Mouse (Mus musculus) monocyte, adult 5-6 weeks (primary cell): ENCODE results near the gene Noc4l. TPM values are rescaled to one million over a fixed set of nuclear protein-coding genes. Genes with fewer than 3 reads are reported as not detected.

Source experiments
- ATAC-seq: fragments of 153-309, 156-312 bp; replicated peaks from 2 replicates; pipeline ENCODE4 v1.8.0; 2017; ENCODE audit warnings: mild to moderate bottlenecking; ENCODE audit not compliant: low TSS enrichment, insufficient number of reproducible peaks, severe bottlenecking, poor library complexity, low FRiP score
- total RNA-seq: library from RNA; stranded (forward); fragments of 200-1000, 200-491, 200-594 nt; gene quantifications from 3 replicates; pipeline ENCODE4 v1.2.3, GENCODE M21; 2017

Gene Noc4l
- total RNA-seq: 8.3 to 29.0 TPM (median 9.9 TPM) in 3 replicates

GRCm38 (mm10) chr5:110652719-110653648 is at the start of gene Noc4l, which contains the start of gene Ddx51:
TSS of gene Noc4l (minus strand) at chr5:110653417.
TSS of gene Ddx51 (plus strand) at chr5:110653451.
- ATAC-seq: peak; percentile 67

GRCm38 (mm10) chr5:110698617-110699016 is 45.4 kb upstream of the Noc4l start:
- ATAC-seq: no peak

- no peak for ATAC-seq
Observed at GRCm38 (mm10) chr5:110682041-110682440, 28.8 kb upstream of the Noc4l start.

- no peak for ATAC-seq
Observed at GRCm38 (mm10) chr5:110665486-110666121, 12.4 kb upstream of the Noc4l start.

GRCm38 (mm10) chr5:110664750-110665269 is 11.6 kb upstream of the Noc4l start:
- ATAC-seq: no peak

GRCm38 (mm10) chr5:110664041-110664440 is 10.8 kb upstream of the Noc4l start:
- no peak for ATAC-seq

- no peak for ATAC-seq
Observed at GRCm38 (mm10) chr5:110659682-110660081, 6.5 kb upstream of the Noc4l start.

- no peak for ATAC-seq
Observed at GRCm38 (mm10) chr5:110653686-110654085, 469 bp upstream of the Noc4l start.

- ATAC-seq: no peak
Observed at GRCm38 (mm10) chr5:110646377-110646776, 6.8 kb downstream of the Noc4l start.

GRCm38 (mm10) chr5:110639459-110639858 is 13.8 kb downstream of the Noc4l start:
- ATAC-seq: peak; percentile 73

GRCm38 (mm10) chr5:110638306-110639074 is 14.7 kb downstream of the Noc4l start:
- ATAC-seq: no peak

- peak; percentile 64; the same call in 1 of the 2 replicates for ATAC-seq
Observed at GRCm38 (mm10) chr5:110635951-110636707, 17.1 kb downstream of the Noc4l start.

GRCm38 (mm10) chr5:110629525-110630120 is 23.6 kb downstream of the Noc4l start:
- ATAC-seq: no peak

GRCm38 (mm10) chr5:110628156-110628555 is 25.1 kb downstream of the Noc4l start:
- no peak for ATAC-seq

GRCm38 (mm10) chr5:110627351-110627750 is 25.9 kb downstream of the Noc4l start:
- ATAC-seq: no peak

- ATAC-seq: no peak
Observed at GRCm38 (mm10) chr5:110624319-110624718, 28.9 kb downstream of the Noc4l start.

- no peak for ATAC-seq
Observed at GRCm38 (mm10) chr5:110619226-110619625, 34.0 kb downstream of the Noc4l start.
